ENCODE assay signal across 11 mouse cellular contexts in the genomic region with DNA sequence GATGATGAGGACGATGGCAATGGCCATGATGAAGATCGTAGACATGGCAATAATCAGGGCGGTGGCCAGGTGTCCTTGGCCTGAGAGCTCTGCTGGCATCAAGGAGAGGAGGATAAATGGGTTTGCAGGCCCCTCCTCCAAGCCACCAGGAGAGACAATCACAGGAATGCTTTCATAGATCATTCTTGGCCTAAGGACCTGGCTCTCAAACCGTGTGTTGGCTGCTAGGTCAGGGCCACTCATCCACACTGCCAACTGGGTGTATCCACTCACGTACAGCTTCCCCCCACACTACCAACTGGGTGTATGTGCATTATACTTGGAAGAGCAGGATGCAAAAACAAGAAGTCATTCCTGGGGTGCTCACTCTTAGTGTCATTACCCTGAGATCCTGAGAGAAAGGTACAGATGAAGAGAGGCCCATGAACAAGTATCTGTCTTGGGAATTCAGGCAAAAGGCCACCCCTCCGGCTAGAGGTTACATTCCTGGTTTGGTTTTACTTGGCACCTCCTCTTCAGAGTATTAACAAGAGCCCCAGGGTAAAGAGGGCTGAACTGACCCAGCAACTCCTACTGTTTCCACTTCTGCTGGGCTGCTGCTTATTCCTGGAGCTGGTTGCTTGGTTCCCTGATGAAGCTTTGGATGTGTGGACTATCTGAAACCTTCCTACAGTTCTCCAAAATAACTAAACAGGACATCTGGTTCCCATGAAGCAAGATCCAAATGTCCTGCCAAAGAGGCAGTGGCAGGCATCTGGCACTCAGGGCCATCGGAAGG.
A peak's percentile ranks its signal among the peaks of the same experiment; 100 is the strongest.
DNase-seq lines count a peak whose midpoint lies in the region; TF ChIP-seq lines count a peak whose summit lies in the region.
"Had no signal": no experiment of that assay in that cellular context is flagged by ENCODE, and none has a peak within 500 bp of the region (broad histone marks: within the 10 kb centered on the region; RNA-seq: fewer than 3 reads in every experiment).

No protein-coding gene starts in this region.

- no peak for TF ChIP-seq POLR2A in thymus, adult 2 months (IDR thresholded peaks at IDR 0.05; ENCODE audit: control insufficient read depth, extremely low read depth, insufficient read depth, low read length, poor library complexity)

- no peaks in the 10 kb centered on the region for H3K4me1 ChIP-seq in heart, embryonic 10.5 days
- H3K4me1 ChIP-seq in thymus, adult 2 months (replicated peaks; ENCODE audit: control insufficient read depth, insufficient read depth, low read length) = no peaks in the 10 kb centered on the region
- H3K4me1 ChIP-seq: limb, embryonic 12.5 days; megakaryocyte, embryonic 14.5 days had no signal

- TF ChIP-seq CTCF in left cerebral cortex, adult 2 months (IDR thresholded peaks at IDR 0.05) = no peak
- no peak for TF ChIP-seq CTCF in thymus, adult 2 months (IDR thresholded peaks at IDR 0.05; ENCODE audit: borderline replicate concordance, control insufficient read depth, extremely low read depth, insufficient read depth, low read length, poor library complexity)

- H3K36me3 ChIP-seq in heart, embryonic 10.5 days = no peaks in the 10 kb centered on the region
- H3K36me3 ChIP-seq in thymus, adult 2 months (ENCODE audit: control insufficient read depth, insufficient read depth, low read length) = no peaks in the 10 kb centered on the region
- H3K36me3 ChIP-seq: limb, embryonic 12.5 days had no signal

- intact Hi-C loops in left cerebral cortex, adult 2 months (cut with DNase I) = no loop called here
- intact Hi-C loops in heart, postnatal 25 days (cut with DNase I) = no loop called here

- DNase-seq in heart, adult 11 months = peak; percentile 95
- no peak for DNase-seq in heart, embryonic 10.5 days (ENCODE audit: low spot score)
- no peak for DNase-seq in left cerebral cortex, adult 2 months (ENCODE audit: extremely low spot score in 1 of 2, low spot score in 2 of 2)
- DNase-seq in left cerebral cortex, adult 8-10 months (ENCODE audit: low spot score in 2 of 2) = no peak
- DNase-seq in adipocyte (ENCODE audit: low spot score) = peak; percentile 67
- peak; percentile 9 for DNase-seq in heart, postnatal 25 days (ENCODE audit: low spot score)
- DNase-seq in thymus, adult 2 months = no peak
- DNase-seq: forebrain, postnatal 0 days; thymus, postnatal 14 days had no signal

- WGBS in heart, embryonic 10.5 days = 85% methylated on average over 7 of the region's 7 CpGs
- WGBS in thymus, adult 2 months = 91% methylated on average over 7 of the region's 7 CpGs

- H3K27me3 ChIP-seq in heart, embryonic 10.5 days (ENCODE audit: insufficient read depth, poor library complexity, severe bottlenecking) = no peaks in the 10 kb centered on the region; the same call in 1 of the 2 replicates
- no peaks in the 10 kb centered on the region for H3K27me3 ChIP-seq in thymus, adult 2 months (ENCODE audit: control insufficient read depth, insufficient read depth, low read length)
- H3K27me3 ChIP-seq: megakaryocyte, embryonic 14.5 days had no signal

- no peak overlapping the region for H3K4me3 ChIP-seq in heart, embryonic 10.5 days
- no peak overlapping the region for H3K4me3 ChIP-seq in left cerebral cortex, adult 2 months
- no peak overlapping the region for H3K4me3 ChIP-seq in thymus, adult 2 months (ENCODE audit: control insufficient read depth, insufficient read depth, low read length)
- H3K4me3 ChIP-seq: limb, embryonic 12.5 days; megakaryocyte, embryonic 14.5 days had no signal

- no peaks in the 10 kb centered on the region for H3K9me3 ChIP-seq in heart, embryonic 10.5 days
- H3K9me3 ChIP-seq: limb, embryonic 12.5 days; megakaryocyte, embryonic 14.5 days had no signal

- H3K27ac ChIP-seq in heart, embryonic 10.5 days = no peak overlapping the region
- H3K27ac ChIP-seq in left cerebral cortex, adult 2 months = peak overlapping the region; percentile 5; the same call in 1 of the 2 replicates
- H3K27ac ChIP-seq in thymus, adult 2 months (ENCODE audit: control insufficient read depth, insufficient read depth, low read length) = no peak overlapping the region
- H3K27ac ChIP-seq: limb, embryonic 12.5 days had no signal

Comparison
In these comparisons a context has a peak if more than half of its experiments do, and no peak if none do; other contexts are left out.
1. DNase-seq: peak in heart, adult 11 months (single experiment), adipocyte (single experiment) and heart, postnatal 25 days (single experiment); none in heart, embryonic 10.5 days (single experiment), left cerebral cortex, adult 2 months (0 of 2), left cerebral cortex, adult 8-10 months (0 of 2) and thymus, adult 2 months (single experiment).